Mouse (Mus musculus): ENCODE measurements around the gene Son.

- no peak for TF ChIP-seq CTCF (IDR thresholded peaks at IDR 0.05; ENCODE audit: insufficient read depth, low read length)
- no peak for TF ChIP-seq POLR2A (IDR thresholded peaks at IDR 0.05; ENCODE audit: borderline replicate concordance, extremely low read depth, low read depth, low read length)
These were observed 13.7 kb upstream of the Son start for GRCm38 (mm10) chr16:91633641-91634040.

All from lung, adult 2 months (tissue).